Mouse (Mus musculus) olfactory bulb, adult 2 months (tissue): ENCODE data around the gene Ptprg.

Experiments used
- CTCF ChIP-seq: fragments of 200-500 bp; IDR thresholded peaks from 2 replicates; pipeline ENCODE4 v1.5.1; 2012; ENCODE audit warnings: low read depth, mild to moderate bottlenecking, low read length, moderate library complexity; ENCODE audit not compliant: insufficient read depth
- POLR2A ChIP-seq: fragments of 200-500 bp; IDR thresholded peaks from 2 replicates; pipeline ENCODE4 v1.6.1; 2012; ENCODE audit warnings: mild to moderate bottlenecking, low read depth, low read length, moderate library complexity; ENCODE audit not compliant: insufficient read depth

DNA sequence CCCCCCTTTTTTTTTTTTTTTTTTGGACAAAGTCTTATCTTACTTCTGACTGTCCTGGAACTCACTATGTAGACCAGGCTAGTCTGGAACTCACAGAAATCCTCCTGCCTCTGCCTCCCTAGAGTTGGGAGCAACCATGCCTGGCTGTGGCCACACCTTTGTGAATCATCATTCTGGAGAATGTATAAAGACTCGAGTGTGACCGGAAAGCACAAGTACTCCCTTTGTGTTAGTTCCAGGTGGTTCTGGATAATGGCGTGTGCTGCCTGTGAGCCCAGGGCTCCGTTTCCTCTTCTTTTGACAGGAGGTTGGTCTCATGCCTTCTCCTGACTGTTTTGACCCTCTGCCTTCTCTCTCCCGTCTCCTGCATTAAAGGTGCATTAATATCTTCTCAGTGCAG, 41.0 kb downstream of the Ptprg start:
- TF ChIP-seq CTCF (no peak), POLR2A (no peak)
